Mouse (Mus musculus) embryo, embryonic 10.5 days (tissue): ENCODE measurements around the gene Fbln2.
A peak's percentile ranks its signal among the peaks of the same experiment; 100 is the strongest.

ENCODE experiments used
- DNase-seq: peaks from one replicate; pipeline ENCODE4 v3.0.0-alpha.2; 2015; ENCODE audit warnings: low spot score

The Fbln2 gene

GRCm38 (mm10) chr6:91281206-91281605 is 69.0 kb downstream of the Fbln2 start:
- DNase-seq: peak; percentile 91

GRCm38 (mm10) chr6:91281747-91282146 is 69.5 kb downstream of the Fbln2 start:
- no peak for DNase-seq

GRCm38 (mm10) chr6:91283031-91283430 is 70.8 kb downstream of the Fbln2 start:
- DNase-seq: no peak

- DNase-seq: peak; percentile 73
Observed at GRCm38 (mm10) chr6:91284521-91285449, 72.5 kb downstream of the Fbln2 start.

- DNase-seq: peak; percentile 94
Observed at GRCm38 (mm10) chr6:91285450-91285790, 73.2 kb downstream of the Fbln2 start.

- DNase-seq: no peak
Observed at GRCm38 (mm10) chr6:91285814-91286545, 73.7 kb downstream of the Fbln2 start.

GRCm38 (mm10) chr6:91286624-91287023 is 74.4 kb downstream of the Fbln2 start:
- DNase-seq: peak; percentile 95

- DNase-seq: no peak
Observed at GRCm38 (mm10) chr6:91287148-91287547, 74.9 kb downstream of the Fbln2 start.

- no peak for DNase-seq
Observed at GRCm38 (mm10) chr6:91287636-91288035, 75.4 kb downstream of the Fbln2 start.

GRCm38 (mm10) chr6:91288251-91288785 is 76.1 kb downstream of the Fbln2 start:
- DNase-seq: no peak

GRCm38 (mm10) chr6:91288961-91289360 is 76.7 kb downstream of the Fbln2 start:
- no peak for DNase-seq

- DNase-seq: no peak
Observed at GRCm38 (mm10) chr6:91290937-91291336, 78.7 kb downstream of the Fbln2 start.

GRCm38 (mm10) chr6:91295431-91295830 is 83.2 kb downstream of the Fbln2 start:
- DNase-seq: no peak

GRCm38 (mm10) chr6:91298828-91299227 is 86.6 kb downstream of the Fbln2 start:
- peak; percentile 51 for DNase-seq

GRCm38 (mm10) chr6:91300079-91300478 is 87.8 kb downstream of the Fbln2 start:
- no peak for DNase-seq

- peak; percentile 75 for DNase-seq
Observed at GRCm38 (mm10) chr6:91301839-91302238, 89.6 kb downstream of the Fbln2 start.

- no peak for DNase-seq
Observed at GRCm38 (mm10) chr6:91302337-91302736, 90.1 kb downstream of the Fbln2 start.

- DNase-seq: no peak
Observed at GRCm38 (mm10) chr6:91304172-91304571, 91.9 kb downstream of the Fbln2 start.

- no peak for DNase-seq
Observed at GRCm38 (mm10) chr6:91307972-91308371, 95.7 kb downstream of the Fbln2 start.

- no peak for DNase-seq
Observed at GRCm38 (mm10) chr6:91311204-91311603, 98.9 kb downstream of the Fbln2 start.

- peak; percentile 14 for DNase-seq
Observed at GRCm38 (mm10) chr6:91312491-91312890, 100.2 kb downstream of the Fbln2 start.
